Mouse (Mus musculus) CH12.LX (cell line): ENCODE measurements around the gene Evi5. TPM values are rescaled to one million over a fixed set of nuclear protein-coding genes. Genes with fewer than 3 reads are reported as not detected.
A peak's percentile ranks its signal among the peaks of the same experiment; 100 is the strongest.

Source experiments
- DNase-seq: peaks from one replicate; pipeline ENCODE4 v3.0.0-alpha.2; 2013; ENCODE audit errors: extremely low read depth
- H3K27ac ChIP-seq: 2 replicates; pipeline ENCODE4 v1.5.1; 2012; ENCODE audit warnings: low read depth, mild to moderate bottlenecking, control low read depth, moderate library complexity; ENCODE audit not compliant: insufficient read depth
- H3K27me3 ChIP-seq: replicated peaks from 2 replicates; pipeline ENCODE3; 2012; ENCODE audit warnings: inconsistent platforms
- H3K36me3 ChIP-seq, 2 experiments: replicated peaks in 1 of 2; 2 replicates each; pipeline versions ENCODE3 to v1.6.1; 2012; ENCODE audit warnings: inconsistent platforms in 1 of 2, low read length in 1 of 2, mild to moderate bottlenecking in 1 of 2, mixed read lengths in 1 of 2, moderate library complexity in 1 of 2; ENCODE audit not compliant: control insufficient read depth in 1 of 2, insufficient read depth in 1 of 2
- H3K4me1 ChIP-seq, 2 experiments: 2 replicates each; pipeline ENCODE4 v1.6.1; 2012; ENCODE audit warnings: inconsistent platforms in 1 of 2, moderate library complexity in 1 of 2; ENCODE audit not compliant: insufficient read depth in 2 of 2, control insufficient read depth in 1 of 2
- H3K4me2 ChIP-seq: 2 replicates; pipeline ENCODE4 v1.6.1; 2012; ENCODE audit warnings: low read depth, mild to moderate bottlenecking, control low read depth; ENCODE audit not compliant: poor library complexity, insufficient read depth, severe bottlenecking
- H3K4me3 ChIP-seq, 3 experiments: fragments of 150-350 bp in 1 of 3; sonication (generic) in 1 of 3; replicated peaks in 1 of 3; 2 replicates each; pipeline versions ENCODE3 to v1.5.1; 2011 to 2012; ENCODE audit warnings: low read depth in 2 of 3, low read length in 2 of 3, mild to moderate bottlenecking in 2 of 3, moderate library complexity in 2 of 3, control low read depth in 1 of 3, improper control_type of control experiment in 1 of 3, inconsistent platforms in 1 of 3, mixed read lengths in 1 of 3; ENCODE audit not compliant: poor library complexity in 1 of 3
- H3K79me2 ChIP-seq: replicated peaks from 2 replicates; pipeline ENCODE4 v1.6.1; 2012; ENCODE audit warnings: mild to moderate bottlenecking, moderate library complexity; ENCODE audit not compliant: control insufficient read depth, poor library complexity, insufficient read depth, severe bottlenecking; ENCODE audit errors: extremely low read depth
- H3K9ac ChIP-seq: 2 replicates; pipeline ENCODE4 v1.6.1; 2012; ENCODE audit warnings: low read depth, mild to moderate bottlenecking, control low read depth, moderate library complexity; ENCODE audit not compliant: insufficient read depth
- H3K9me3 ChIP-seq: replicated peaks from 2 replicates; pipeline ENCODE3; 2012; ENCODE audit warnings: low read length, inconsistent platforms, mixed read lengths
- BHLHE40 ChIP-seq: IDR thresholded peaks from 2 replicates; pipeline ENCODE4 v1.6.1; 2011; ENCODE audit warnings: mild to moderate bottlenecking, low read depth, low read length, improper control_type of control experiment
- CHD1 ChIP-seq: IDR thresholded peaks from 2 replicates; pipeline ENCODE4 v1.6.1; 2012; ENCODE audit warnings: low read depth, low read length, improper control_type of control experiment, inconsistent platforms
- CHD2 ChIP-seq: IDR thresholded peaks from 2 replicates; pipeline ENCODE4 v1.6.1; 2011; ENCODE audit warnings: low read length, improper control_type of control experiment
- E2F4 ChIP-seq: IDR thresholded peaks from 2 replicates; pipeline ENCODE4 v1.6.1; 2011; ENCODE audit warnings: low read depth, low read length, improper control_type of control experiment; ENCODE audit not compliant: insufficient replicate concordance
- EP300 ChIP-seq: IDR thresholded peaks from 2 replicates; pipeline ENCODE4 v1.6.1; 2011; ENCODE audit warnings: low read length, improper control_type of control experiment
- ETS1 ChIP-seq: conservative IDR thresholded peaks from 2 replicates; pipeline ENCODE4 v1.6.1; 2012; ENCODE audit warnings: low read depth, mild to moderate bottlenecking, inconsistent platforms, low read length, improper control_type of control experiment, moderate library complexity
- HCFC1 ChIP-seq: IDR thresholded peaks from 2 replicates; pipeline ENCODE4 v1.6.1; 2012; ENCODE audit warnings: low read depth, mild to moderate bottlenecking, inconsistent platforms, low read length, improper control_type of control experiment
- IRF4 ChIP-seq: IDR thresholded peaks from 2 replicates; pipeline ENCODE4 v1.6.1; 2014; ENCODE audit warnings: low read depth, mild to moderate bottlenecking, inconsistent platforms, low read length, improper control_type of control experiment
- JUN ChIP-seq: IDR thresholded peaks from 2 replicates; pipeline ENCODE4 v1.6.1; 2011; ENCODE audit warnings: low read depth, mild to moderate bottlenecking, low read length, improper control_type of control experiment, moderate library complexity; ENCODE audit not compliant: insufficient read depth
- JUND ChIP-seq: conservative IDR thresholded peaks from 2 replicates; pipeline ENCODE4 v1.6.1; 2011; ENCODE audit warnings: low read depth, low read length, improper control_type of control experiment
- KAT2A ChIP-seq: IDR thresholded peaks from 2 replicates; pipeline ENCODE4 v1.6.1; 2012; ENCODE audit warnings: low read length, improper control_type of control experiment, inconsistent platforms; ENCODE audit not compliant: insufficient replicate concordance
- MEF2A ChIP-seq: IDR thresholded peaks from 2 replicates; pipeline ENCODE4 v1.6.1; 2014; ENCODE audit warnings: low read depth, mild to moderate bottlenecking, inconsistent platforms, low read length, improper control_type of control experiment, borderline replicate concordance
- MXI1 ChIP-seq: IDR thresholded peaks from 2 replicates; pipeline ENCODE4 v1.6.1; 2011; ENCODE audit warnings: mild to moderate bottlenecking, low read depth, low read length, improper control_type of control experiment
- NELFE ChIP-seq: IDR thresholded peaks from 2 replicates; pipeline ENCODE4 v1.6.1; 2011; ENCODE audit warnings: low read depth, low read length, improper control_type of control experiment
- NRF1 ChIP-seq: IDR thresholded peaks from 2 replicates; pipeline ENCODE4 v1.6.1; 2014; ENCODE audit warnings: low read depth, mild to moderate bottlenecking, inconsistent platforms, low read length, improper control_type of control experiment, moderate library complexity
- POLR2A ChIP-seq: IDR thresholded peaks from 2 replicates; pipeline ENCODE4 v1.6.1; 2011; ENCODE audit warnings: low read depth, mild to moderate bottlenecking, improper control_type of control experiment, low read length
- RAD21 ChIP-seq: IDR thresholded peaks from 2 replicates; pipeline ENCODE4 v1.6.1; 2011; ENCODE audit warnings: low read depth, mild to moderate bottlenecking, low read length, improper control_type of control experiment, moderate library complexity
- RCOR1 ChIP-seq: conservative IDR thresholded peaks from 2 replicates; pipeline ENCODE4 v1.6.1; 2012; ENCODE audit warnings: low read depth, mild to moderate bottlenecking, inconsistent platforms, low read length, improper control_type of control experiment
- SMC3 ChIP-seq: IDR thresholded peaks from 2 replicates; pipeline ENCODE4 v1.6.1; 2011; ENCODE audit warnings: low read depth, low read length, improper control_type of control experiment
- TCF12 ChIP-seq: IDR thresholded peaks from 2 replicates; pipeline ENCODE4 v1.6.1; 2014; ENCODE audit warnings: low read depth, mild to moderate bottlenecking, inconsistent platforms, low read length, improper control_type of control experiment
- UBTF ChIP-seq: IDR thresholded peaks from 2 replicates; pipeline ENCODE4 v1.6.1; 2012; ENCODE audit warnings: low read depth, mild to moderate bottlenecking, inconsistent platforms, low read length, improper control_type of control experiment, moderate library complexity
- USF1 ChIP-seq: IDR thresholded peaks from 2 replicates; pipeline ENCODE4 v1.6.1; 2014; ENCODE audit warnings: low read depth, mild to moderate bottlenecking, inconsistent platforms, low read length, improper control_type of control experiment
- USF2 ChIP-seq: conservative IDR thresholded peaks from 2 replicates; pipeline ENCODE4 v1.6.1; 2011; ENCODE audit warnings: low read depth, low read length, improper control_type of control experiment
- ZMIZ1 ChIP-seq: IDR thresholded peaks from 2 replicates; pipeline ENCODE4 v1.6.1; 2012; ENCODE audit warnings: low read depth, mild to moderate bottlenecking, inconsistent platforms, low read length, improper control_type of control experiment
- ZNF384 ChIP-seq: IDR thresholded peaks from 2 replicates; pipeline ENCODE4 v1.6.1; 2012; ENCODE audit warnings: low read depth, low read length, improper control_type of control experiment, inconsistent platforms
- dilution Hi-C: fragments of 300-500 bp; cut with MboI; formaldehyde crosslinking; loops from 2 replicates; pipeline ENCODE4 v1.14.3; 2020; ENCODE audit warnings: low sequenced_read_pairs; ENCODE audit not compliant: extremely low pct_unique_long_range_greater_than_20kb, extremely low pct_ligation_motif_present
- in situ Hi-C: fragments of 300-500 bp; cut with MboI; formaldehyde crosslinking; loops from 3 replicates; pipeline ENCODE4 v1.14.3; 2019; ENCODE audit warnings: low sequenced_read_pairs, low pct_ligation_motif_present, low pct_unique_long_range_greater_than_20kb, mixed read lengths
- polyA plus RNA-seq: library from polyadenylated mRNA; unstranded; fragments of >175 nt; gene quantifications from 2 replicates; pipeline ENCODE4 v1.2.1, GENCODE M21; 2012; ENCODE audit warnings: low read depth; ENCODE audit not compliant: insufficient read length
- total RNA-seq, 2 experiments: library from RNA; depleted of rRNA; stranded (reverse); fragments of 300-350 nt in 1 of 2; fragments of >200 nt in 1 of 2; gene quantifications; 2 replicates each; pipeline ENCODE4 v1.2.3; 2012 to 2014

Gene Evi5
- total and polyA plus RNA-seq, 3 experiments: 3.2 to 6.3 (median 3.8) TPM

GRCm38 (mm10) chr5:107792516-107792915 is 82.4 kb downstream of the Evi5 start:
- H3K27me3 ChIP-seq: no peaks in the 10 kb centered on the region
- H3K36me3 ChIP-seq: peaks cover 0 to 13% of the 10 kb centered on the region in 2 experiments

GRCm38 (mm10) chr5:107791966-107792365 is 82.9 kb downstream of the Evi5 start:
- Histone ChIP-seq H3K27me3 (no peaks in the 10 kb centered on the region), H3K4me3 (no peak overlapping the region), H3K9me3 (no peaks in the 10 kb centered on the region), H3K27ac (no peak overlapping the region), H3K9ac (no peak overlapping the region), H3K79me2 (no peaks in the 10 kb centered on the region)
- TF ChIP-seq ZMIZ1 (no peak), ETS1 (no peak), NRF1 (no peak), E2F4 (no peak), EP300 (no peak), CHD1 (no peak), ZNF384 (no peak), JUN (no peak), RCOR1 (no peak)
- TF ChIP-seq, all 38 proteins: peak for 0
- H3K36me3 ChIP-seq: peaks cover 0 to 15% of the 10 kb centered on the region in 2 experiments
- dilution Hi-C loops (no loop called here), in situ Hi-C loops (loop anchor here (10.0 kb wide), 1 partner anchor 93 kb away; no protein-coding TSS in a partner anchor)
- no peaks in the 10 kb centered on the region for H3K4me1 ChIP-seq
- H3K4me2 ChIP-seq: no peak overlapping the region
- DNase-seq: no peak

More at GRCm38 (mm10) chr5:107792516-107792915, 82.4 kb downstream of the Evi5 start:
- no peak for DNase-seq
- H3K4me2 ChIP-seq: no peak overlapping the region
- dilution Hi-C loops: no loop called here
- H3K79me2 ChIP-seq: no peaks in the 10 kb centered on the region
- H3K4me3 ChIP-seq: no peak overlapping the region
- H3K27ac ChIP-seq: no peak overlapping the region
- H3K9me3 ChIP-seq: no peaks in the 10 kb centered on the region
- TF ChIP-seq CHD2 (no peak), NELFE (no peak), HCFC1 (no peak), TCF12 (no peak), UBTF (no peak), JUN (no peak)
- in situ Hi-C loops: loop anchor here (10.0 kb wide), 1 partner anchor 92 kb away; no protein-coding TSS in a partner anchor
- no peaks in the 10 kb centered on the region for H3K4me1 ChIP-seq
- no peak overlapping the region for H3K9ac ChIP-seq

DNA sequence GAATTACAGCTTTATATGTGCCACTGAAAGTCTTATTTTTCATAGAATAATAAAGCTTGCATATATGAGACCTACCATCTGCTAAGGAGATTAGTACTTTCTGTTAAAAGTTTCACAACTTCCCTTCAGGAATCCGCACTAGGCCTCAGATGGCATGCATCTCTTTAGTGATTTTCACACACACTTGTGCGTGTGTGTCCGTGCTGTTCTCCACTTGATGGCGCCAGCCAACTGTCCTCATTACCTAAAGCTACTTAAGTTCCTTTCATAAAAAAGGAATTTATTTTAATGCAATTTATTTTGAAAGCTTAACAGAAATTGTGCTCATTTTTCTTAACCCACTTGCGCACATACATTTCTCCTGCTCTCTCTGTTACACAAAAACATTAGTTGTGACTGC is 85.4 kb downstream of the Evi5 start:
- DNase-seq: peak; percentile 24
- TF ChIP-seq RAD21 (peak; percentile 71), MXI1 (no peak), IRF4 (no peak), JUN (no peak), ETS1 (no peak), POLR2A (no peak), USF1 (no peak), MEF2A (no peak), ZNF384 (no peak), BHLHE40 (no peak), KAT2A (no peak), RCOR1 (no peak), JUND (no peak), CHD2 (no peak), TCF12 (no peak), USF2 (no peak), SMC3 (peak; percentile 62), NRF1 (no peak), NELFE (no peak)

More for the DNA sequence above, 85.4 kb downstream of the Evi5 start:
- no peak overlapping the region for H3K27ac ChIP-seq
- dilution Hi-C loops: no loop called here
- H3K27me3 ChIP-seq: no peaks in the 10 kb centered on the region
- H3K9me3 ChIP-seq: no peaks in the 10 kb centered on the region
- H3K4me1 ChIP-seq: no peaks in the 10 kb centered on the region
- no peaks in the 10 kb centered on the region for H3K79me2 ChIP-seq
- H3K4me3 ChIP-seq: no peak overlapping the region
- H3K4me2 ChIP-seq: no peak overlapping the region
- H3K9ac ChIP-seq: no peak overlapping the region
- in situ Hi-C loops: no loop called here
- peaks cover 0 to 15% of the 10 kb centered on the region in 2 experiments for H3K36me3 ChIP-seq
